ENCODE assay signal across 18 mouse cellular contexts in genomic region chr11:119108573-119109263, GRCm38 (mm10).
"Had no signal": no experiment of that assay in that cellular context is flagged by ENCODE, and none has a peak within 500 bp of the region (broad histone marks: within the 10 kb centered on the region; RNA-seq: fewer than 3 reads in every experiment).

No protein-coding gene starts in this region.

- ATAC-seq: intestine, postnatal 0 days; midbrain, embryonic 15.5 days had no signal

- H3K36me3 ChIP-seq: limb, embryonic 13.5 days; liver, embryonic 15.5 days; midbrain, embryonic 15.5 days; neural tube, embryonic 12.5 days had no signal

- H3K27ac ChIP-seq: limb, embryonic 13.5 days; liver, embryonic 15.5 days; macrophage; midbrain, embryonic 15.5 days; neural tube, embryonic 12.5 days had no signal

- H3K27me3 ChIP-seq: midbrain, embryonic 15.5 days; neural tube, embryonic 12.5 days had no signal

- DNase-seq: kidney, adult 8-10 months; kidney, postnatal 25 days; layer of hippocampus, adult 9-11 months; layer of hippocampus, postnatal 36 days; left cerebral cortex, postnatal 4 days; lung, embryonic 14.5 days; lung, postnatal 10 days; right cerebral cortex, postnatal 25 days; thymus, adult 2 months; thymus, postnatal 25 days had no signal

- H3K4me2 ChIP-seq: limb, embryonic 13.5 days; liver, embryonic 15.5 days; lung, embryonic 14.5 days; midbrain, embryonic 11.5 days; midbrain, embryonic 15.5 days; neural tube, embryonic 12.5 days had no signal

- H3K9ac ChIP-seq: limb, embryonic 13.5 days; liver, embryonic 15.5 days; lung, embryonic 14.5 days; midbrain, embryonic 15.5 days; neural tube, embryonic 12.5 days had no signal

- H3K4me3 ChIP-seq: limb, embryonic 13.5 days; liver, embryonic 15.5 days; megakaryocyte, embryonic 14.5 days; midbrain, embryonic 15.5 days; neural tube, embryonic 12.5 days had no signal

- H3K9me3 ChIP-seq: limb, embryonic 13.5 days; liver, embryonic 15.5 days; midbrain, embryonic 15.5 days; neural tube, embryonic 12.5 days had no signal
